Mouse (Mus musculus): ENCODE measurements around the gene Bnip3. TPM values are rescaled to one million over a fixed set of nuclear protein-coding genes. Genes with fewer than 3 reads are reported as not detected.

The Bnip3 gene
- polyA plus RNA-seq, 1 experiment from 2014 or later = 99.4 TPM

DNA sequence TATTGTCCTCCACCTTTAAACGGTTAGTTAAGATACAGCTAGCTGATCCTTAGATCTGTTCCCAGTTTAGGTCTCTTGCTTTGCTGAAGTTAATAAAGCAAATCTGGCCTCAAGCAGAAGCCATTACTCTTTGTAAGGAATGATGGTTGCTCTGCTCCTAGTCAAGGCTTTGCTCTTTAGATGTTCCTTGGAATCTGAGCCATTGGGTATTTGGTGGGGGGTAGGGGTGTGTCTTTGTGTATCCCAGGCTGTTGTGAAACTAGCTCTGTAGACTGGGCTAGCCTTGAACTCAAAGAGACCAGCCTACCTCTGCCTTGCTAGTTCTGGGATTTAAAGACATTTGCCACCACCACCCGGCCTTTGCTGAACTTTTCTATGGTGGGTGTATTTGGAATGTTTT is 55.1 kb downstream of the Bnip3 start:
- DNase-seq (ENCODE audit: low spot score) = no peak

DNA sequence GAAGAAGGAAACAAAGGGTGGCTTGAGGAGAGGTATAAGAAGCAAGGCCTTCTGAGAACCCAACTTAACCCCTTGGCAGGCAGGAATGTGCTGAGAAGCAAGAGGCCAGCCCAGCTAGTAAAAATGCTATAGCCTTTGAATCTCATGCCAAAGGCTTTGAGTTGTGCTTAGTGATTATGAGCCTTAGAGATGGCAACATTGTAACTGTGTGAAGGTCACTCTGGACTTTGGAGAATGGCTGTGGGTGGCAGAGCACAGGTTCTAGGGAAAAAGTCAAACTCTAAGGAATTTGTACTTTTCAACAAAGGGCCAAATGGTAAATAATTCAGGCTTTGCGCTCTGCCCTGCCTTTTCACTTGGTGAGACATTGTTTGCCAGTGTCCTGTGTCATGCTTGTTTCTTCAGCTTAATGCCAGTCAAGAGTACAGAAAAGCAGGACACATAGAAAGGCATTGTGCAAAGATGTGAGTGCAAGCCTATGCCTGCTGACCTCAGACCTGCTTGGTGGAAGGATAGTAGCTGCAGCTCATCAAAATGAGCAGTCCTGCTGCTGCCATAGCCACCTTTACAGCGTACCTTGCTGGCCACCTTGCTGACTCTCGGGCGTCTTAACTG is 55.8 kb downstream of the Bnip3 start:
- DNase-seq (ENCODE audit: low spot score) = no peak
- H3K9me3 ChIP-seq (ENCODE audit: control insufficient read depth, low read length) = no peaks in the 10 kb centered on the region
- H3K9ac ChIP-seq (ENCODE audit: low read depth, low read length) = no peak overlapping the region
- H3K27me3 ChIP-seq (ENCODE audit: control insufficient read depth, insufficient read depth, low read length) = no peaks in the 10 kb centered on the region
- 0 out of 2 replicates have a peak, but pooled peaks cover 5% of the 10 kb centered on the region for H3K36me3 ChIP-seq (ENCODE audit: control insufficient read depth, insufficient read depth, low read length)
- 92% methylated on average over 4 of the region's 4 CpGs for WGBS
- H3K27ac ChIP-seq (ENCODE audit: low read depth, low read length) = no peak overlapping the region
- H3K4me2 ChIP-seq (replicated peaks; ENCODE audit: low read depth, low read length) = no peak overlapping the region
- H3K4me3 ChIP-seq (ENCODE audit: low read depth, low read length) = no peak overlapping the region
- no peaks in the 10 kb centered on the region for H3K4me1 ChIP-seq (replicated peaks; ENCODE audit: control insufficient read depth, insufficient read depth, low read length)
- ATAC-seq (ENCODE audit: low FRiP score) = no peak

More for the DNA sequence above, 55.1 kb downstream of the Bnip3 start:
- Histone ChIP-seq H3K9ac (ENCODE audit: low read depth, low read length) (no peak overlapping the region), H3K4me3 (ENCODE audit: low read depth, low read length) (no peak overlapping the region), H3K27ac (ENCODE audit: low read depth, low read length) (no peak overlapping the region), H3K9me3 (ENCODE audit: control insufficient read depth, low read length) (no peaks in the 10 kb centered on the region), H3K4me2 (replicated peaks; ENCODE audit: low read depth, low read length) (no peak overlapping the region), H3K36me3 (ENCODE audit: control insufficient read depth, insufficient read depth, low read length) (0 out of 2 replicates have a peak, but pooled peaks cover 5% of the 10 kb centered on the region), H3K4me1 (replicated peaks; ENCODE audit: control insufficient read depth, insufficient read depth, low read length) (no peaks in the 10 kb centered on the region), H3K27me3 (ENCODE audit: control insufficient read depth, insufficient read depth, low read length) (no peaks in the 10 kb centered on the region)
- ATAC-seq (ENCODE audit: low FRiP score) = no peak
- WGBS = 95% methylated on average over 2 of the region's 2 CpGs

DNA sequence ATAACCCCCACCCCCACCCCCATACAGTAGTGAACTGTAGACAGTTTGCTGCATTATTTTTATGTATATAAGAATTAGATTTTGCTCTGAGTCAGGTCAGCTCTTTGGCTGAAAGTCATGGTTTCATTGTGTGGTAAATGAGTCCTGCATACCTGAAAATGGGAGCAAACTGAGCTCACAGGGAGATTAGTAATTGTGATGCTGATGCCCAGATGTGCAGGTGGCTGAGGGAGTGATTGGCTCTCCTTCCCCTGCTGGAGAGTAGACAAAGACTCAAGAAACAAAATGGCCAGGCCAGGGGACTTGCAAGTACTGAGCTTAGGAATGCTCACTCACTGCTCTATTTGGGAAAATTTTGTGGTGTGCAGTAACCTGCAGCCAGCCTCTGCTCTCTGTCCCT is 59.2 kb downstream of the Bnip3 start:
- no peaks in the 10 kb centered on the region for H3K9me3 ChIP-seq (ENCODE audit: control insufficient read depth, low read length)
- ATAC-seq (ENCODE audit: low FRiP score) = no peak
- peaks cover 8% of the 10 kb centered on the region for H3K4me1 ChIP-seq (replicated peaks; ENCODE audit: control insufficient read depth, insufficient read depth, low read length)
- H3K9ac ChIP-seq (ENCODE audit: low read depth, low read length) = no peak overlapping the region
- no peaks in the 10 kb centered on the region for H3K27me3 ChIP-seq (ENCODE audit: control insufficient read depth, insufficient read depth, low read length)
- no peaks in the 10 kb centered on the region for H3K36me3 ChIP-seq (ENCODE audit: control insufficient read depth, insufficient read depth, low read length)
- H3K27ac ChIP-seq (ENCODE audit: low read depth, low read length) = no peak overlapping the region
- no peak overlapping the region for H3K4me2 ChIP-seq (replicated peaks; ENCODE audit: low read depth, low read length)
- H3K4me3 ChIP-seq (ENCODE audit: low read depth, low read length) = no peak overlapping the region
- DNase-seq (ENCODE audit: low spot score) = no peak

DNA sequence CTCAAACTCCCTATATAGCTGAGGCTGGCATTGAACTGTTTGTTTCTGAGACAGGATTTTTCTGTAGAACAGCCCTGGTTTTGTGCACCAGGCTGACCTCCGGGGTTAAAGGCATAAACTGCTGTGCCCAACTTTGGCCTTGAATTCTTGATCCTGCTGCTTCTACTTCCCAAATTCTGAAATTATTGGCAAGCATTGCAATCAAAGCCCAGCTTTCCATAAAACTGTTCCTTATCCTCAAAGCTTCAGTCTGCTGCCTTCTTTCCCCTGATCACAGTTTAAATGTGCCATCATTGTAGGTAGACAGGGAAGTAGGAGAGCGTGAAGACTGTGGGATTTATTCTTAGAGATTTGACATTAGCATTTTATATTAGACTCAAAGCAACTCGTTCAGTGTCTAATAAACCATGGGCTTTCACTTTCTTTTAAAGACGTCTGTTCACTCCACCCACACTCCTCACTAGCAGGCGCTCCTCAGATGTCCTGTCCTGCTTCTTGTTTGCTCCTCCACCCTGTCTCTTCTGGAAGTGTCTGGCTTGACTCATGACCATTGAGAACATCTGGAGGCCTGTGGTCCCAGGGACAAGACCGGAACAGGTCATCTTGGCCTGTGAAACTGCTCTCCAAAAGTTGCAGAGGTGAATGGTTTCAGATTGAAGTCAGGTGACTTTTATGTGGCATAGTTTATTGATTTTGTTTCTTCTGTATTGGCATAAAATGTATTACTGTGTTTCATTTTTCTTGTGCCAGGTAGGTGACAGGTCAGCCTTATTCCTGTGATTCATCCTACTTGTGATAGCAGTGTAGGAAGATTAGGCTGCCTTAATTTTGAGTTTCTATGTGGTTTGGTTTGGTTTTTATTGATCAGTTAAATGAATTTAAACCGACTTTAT is 61.0 kb downstream of the Bnip3 start:
- DNase-seq (ENCODE audit: low spot score) = no peak
- ATAC-seq (ENCODE audit: low FRiP score) = no peak

DNA sequence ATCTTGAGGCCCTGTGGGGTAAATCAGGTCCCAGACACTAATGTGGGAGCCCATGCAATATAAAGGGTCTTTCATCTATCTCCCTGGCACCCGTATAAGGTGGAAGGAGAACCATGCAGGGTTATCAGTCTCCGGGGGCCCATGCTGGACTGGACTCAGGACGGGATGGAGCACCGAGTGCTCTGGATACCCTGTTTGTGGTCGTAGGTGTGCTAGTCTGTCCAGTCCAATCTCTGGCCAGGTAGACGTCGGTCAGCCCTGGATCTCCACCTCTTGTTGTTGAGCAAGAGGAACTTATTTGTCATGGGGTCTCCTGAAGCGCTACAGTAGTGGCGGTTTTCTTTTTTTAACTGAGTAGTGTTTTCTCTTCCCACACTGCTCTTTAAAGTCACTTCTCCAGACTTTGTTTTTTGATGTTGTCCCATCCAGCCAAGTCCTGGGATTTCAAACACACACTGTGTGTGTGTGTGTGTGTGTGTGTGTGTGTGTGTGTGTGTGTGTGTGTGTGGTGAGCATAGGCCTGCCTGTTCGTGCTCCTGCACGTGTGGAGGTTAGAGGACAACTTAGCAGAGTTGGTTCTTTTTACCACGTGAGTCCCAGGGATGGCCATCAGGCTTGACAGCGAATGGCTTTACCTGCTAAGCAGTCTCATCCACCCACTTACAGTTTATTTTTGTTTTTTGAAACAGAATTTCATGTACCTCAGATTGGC is 61.8 kb downstream of the Bnip3 start:
- Histone ChIP-seq H3K4me2 (replicated peaks; ENCODE audit: low read depth, low read length) (peak overlapping the region; percentile 85), H3K27ac (ENCODE audit: low read depth, low read length) (peak overlapping the region; percentile 94; the same call in 1 of the 2 replicates), H3K27me3 (ENCODE audit: control insufficient read depth, insufficient read depth, low read length) (no peaks in the 10 kb centered on the region), H3K4me3 (ENCODE audit: low read depth, low read length) (peak overlapping the region; percentile 98), H3K36me3 (ENCODE audit: control insufficient read depth, insufficient read depth, low read length) (no peaks in the 10 kb centered on the region), H3K4me1 (replicated peaks; ENCODE audit: control insufficient read depth, insufficient read depth, low read length) (peaks cover 11% of the 10 kb centered on the region), H3K9me3 (ENCODE audit: control insufficient read depth, low read length) (no peaks in the 10 kb centered on the region), H3K9ac (ENCODE audit: low read depth, low read length) (peak overlapping the region; percentile 94)
- DNase-seq (ENCODE audit: low spot score) (no peak), ATAC-seq (ENCODE audit: low FRiP score) (no peak; the same call in 1 of the 2 replicates)
- WGBS = 51% methylated on average over 13 of the region's 13 CpGs

More for the DNA sequence above, 61.0 kb downstream of the Bnip3 start:
- Histone ChIP-seq H3K4me1 (replicated peaks; ENCODE audit: control insufficient read depth, insufficient read depth, low read length) (peaks cover 11% of the 10 kb centered on the region), H3K4me3 (ENCODE audit: low read depth, low read length) (peak overlapping the region; percentile 98; the same call in 1 of the 2 replicates), H3K9me3 (ENCODE audit: control insufficient read depth, low read length) (no peaks in the 10 kb centered on the region), H3K27me3 (ENCODE audit: control insufficient read depth, insufficient read depth, low read length) (no peaks in the 10 kb centered on the region), H3K9ac (ENCODE audit: low read depth, low read length) (no peak overlapping the region; the same call in 1 of the 2 replicates), H3K36me3 (ENCODE audit: control insufficient read depth, insufficient read depth, low read length) (no peaks in the 10 kb centered on the region), H3K4me2 (replicated peaks; ENCODE audit: low read depth, low read length) (no peak overlapping the region; the same call in 1 of the 2 replicates), H3K27ac (ENCODE audit: low read depth, low read length) (no peak overlapping the region)
- WGBS = 85% methylated on average over 7 of the region's 7 CpGs

DNA sequence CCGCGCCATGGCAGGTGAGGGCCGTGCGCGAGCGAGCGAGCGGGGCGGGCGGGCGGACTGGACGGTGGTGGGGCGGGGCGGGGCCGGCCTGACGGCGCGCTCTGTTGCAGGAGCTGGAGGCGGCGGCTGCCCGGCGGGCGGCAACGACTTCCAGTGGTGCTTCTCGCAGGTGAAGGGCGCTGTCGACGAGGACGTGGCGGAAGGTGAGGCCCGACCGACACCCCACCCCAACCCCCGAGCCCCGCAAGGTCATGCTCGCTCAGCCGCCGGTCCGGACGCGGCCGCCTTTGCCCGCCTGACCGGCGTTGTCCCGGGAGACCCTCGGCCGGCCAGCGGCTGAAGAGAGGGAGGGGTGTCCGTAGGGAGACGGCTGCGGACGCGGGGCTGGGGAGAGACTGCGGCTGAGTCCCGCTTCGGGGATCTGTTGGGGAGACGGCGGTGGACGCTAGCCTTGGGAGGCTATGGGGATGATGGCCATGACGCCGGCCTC is 62.8 kb downstream of the Bnip3 start:
- Histone ChIP-seq H3K9me3 (ENCODE audit: control insufficient read depth, low read length) (no peaks in the 10 kb centered on the region), H3K9ac (ENCODE audit: low read depth, low read length) (peak overlapping the region; percentile 94), H3K36me3 (ENCODE audit: control insufficient read depth, insufficient read depth, low read length) (no peaks in the 10 kb centered on the region), H3K27ac (ENCODE audit: low read depth, low read length) (peak overlapping the region; percentile 94), H3K4me2 (replicated peaks; ENCODE audit: low read depth, low read length) (peak overlapping the region; percentile 85), H3K27me3 (ENCODE audit: control insufficient read depth, insufficient read depth, low read length) (no peaks in the 10 kb centered on the region), H3K4me3 (ENCODE audit: low read depth, low read length) (peak overlapping the region; percentile 98), H3K4me1 (replicated peaks; ENCODE audit: control insufficient read depth, insufficient read depth, low read length) (peaks cover 11% of the 10 kb centered on the region)
- WGBS = under 1% methylated on average over 26 of the region's 61 CpGs
- ATAC-seq (ENCODE audit: low FRiP score) (peak; percentile 79), DNase-seq (ENCODE audit: low spot score) (peak; percentile 58)

DNA sequence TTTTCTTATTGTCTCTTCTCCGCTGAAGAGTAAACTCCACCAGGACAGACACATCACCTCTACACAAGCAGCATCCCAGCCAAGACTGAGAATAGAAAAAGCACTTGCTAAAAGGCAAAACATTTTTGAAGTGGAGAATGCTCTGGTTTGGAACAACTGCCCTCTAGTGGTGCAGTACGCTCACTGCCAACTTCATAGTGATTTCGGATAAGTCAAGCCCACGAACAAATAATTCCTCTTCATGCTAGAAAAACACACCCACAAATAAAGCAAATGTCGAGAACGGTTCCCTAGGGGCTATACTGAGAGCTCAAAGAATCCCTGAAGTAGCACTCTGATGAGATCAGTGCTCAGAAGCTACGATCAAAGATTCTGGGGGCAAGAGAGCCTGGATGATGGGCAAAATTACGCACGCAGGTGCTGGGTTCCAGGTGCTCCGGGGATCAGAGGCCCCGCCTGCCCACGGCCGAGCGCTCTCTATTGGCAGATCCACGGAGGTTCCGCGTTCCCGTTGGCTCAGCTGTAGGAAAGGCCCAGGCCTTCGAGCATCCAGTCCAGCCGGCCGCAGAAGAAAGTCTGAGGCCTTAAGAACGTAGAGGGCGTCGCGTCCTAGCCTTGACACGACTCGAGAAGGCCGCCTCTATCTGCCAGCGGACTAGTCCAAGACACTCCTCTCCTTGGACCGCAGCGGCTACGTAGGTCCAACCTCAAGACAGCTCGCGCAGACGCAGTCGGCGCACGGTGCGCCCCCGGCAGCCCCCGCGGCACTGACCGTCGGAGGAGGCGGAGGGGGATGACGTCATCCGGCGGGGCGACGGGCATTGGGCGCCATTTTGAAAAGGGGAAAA is 63.6 kb downstream of the Bnip3 start, which contains the start of the genes Ppp2r2d and Mapk1ip1:
TSS of gene Ppp2r2d (plus strand) at position 536 of the 848 bp plus-strand sequence.
TSS of gene Mapk1ip1 (minus strand) at position 730 of the 848 bp plus-strand sequence.
- peak; percentile 93 for ATAC-seq (ENCODE audit: low FRiP score)
- under 1% methylated on average over 50 of the region's 51 CpGs for WGBS

More for the DNA sequence above, 63.6 kb downstream of the Bnip3 start, which contains the start of the genes Ppp2r2d and Mapk1ip1:
- Histone ChIP-seq H3K9me3 (ENCODE audit: control insufficient read depth, low read length) (no peaks in the 10 kb centered on the region), H3K4me2 (replicated peaks; ENCODE audit: low read depth, low read length) (peak within 1 kb of the TSS; percentile 85), H3K27ac (ENCODE audit: low read depth, low read length) (peak within 1 kb of the TSS; percentile 94), H3K27me3 (ENCODE audit: control insufficient read depth, insufficient read depth, low read length) (no peaks in the 10 kb centered on the region), H3K4me3 (ENCODE audit: low read depth, low read length) (peak within 1 kb of the TSS; percentile 98), H3K9ac (ENCODE audit: low read depth, low read length) (peak within 1 kb of the TSS; percentile 94), H3K4me1 (replicated peaks; ENCODE audit: control insufficient read depth, insufficient read depth, low read length) (peaks cover 11% of the 10 kb centered on the region), H3K36me3 (ENCODE audit: control insufficient read depth, insufficient read depth, low read length) (no peaks in the 10 kb centered on the region)
- DNase-seq (ENCODE audit: low spot score) = peak; percentile 98

Data from hindbrain, embryonic 11.5 days (tissue).